Mouse (Mus musculus): Measurements from ENCODE around the gene Sars2.

DNA sequence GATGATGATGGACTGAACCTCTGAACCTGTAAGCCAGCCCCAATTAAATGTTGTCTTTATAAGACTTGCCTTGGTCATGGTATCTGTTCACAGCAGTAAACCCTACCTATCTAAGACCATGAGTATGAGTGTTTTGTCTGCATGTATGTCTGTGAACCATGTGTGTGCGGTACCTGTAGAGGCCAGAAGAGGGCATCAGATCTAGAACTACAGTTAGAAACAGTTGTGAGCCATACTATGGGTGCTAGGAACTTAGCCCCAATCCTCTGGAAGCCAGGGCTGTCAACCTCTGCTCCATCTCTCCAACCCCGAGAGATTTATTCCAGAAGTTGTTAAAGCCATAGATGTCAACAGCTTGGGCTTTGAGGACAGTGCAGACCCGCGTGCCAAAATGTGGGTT, 41.5 kb upstream of the Sars2 start:
- no peak for TF ChIP-seq CTCF (IDR thresholded peaks at IDR 0.05; ENCODE audit: extremely low read depth, insufficient read length, insufficient replicate concordance, low read depth, low read length)
- TF ChIP-seq POLR2A (IDR thresholded peaks at IDR 0.05; ENCODE audit: low read depth, low read length) = no peak

Data from small intestine, adult 2 months (tissue).